In genomic region chr8:122523652-122524360, GRCm38 (mm10) we compare ENCODE assay signal across 8 mouse cellular contexts. TPM values are rescaled to one million over a fixed set of nuclear protein-coding genes. Genes with fewer than 3 reads are reported as not detected.
DNase-seq lines count a peak whose midpoint lies in the region; ATAC-seq and TF ChIP-seq lines count a peak whose summit lies in the region.

No protein-coding gene starts in this region.

- H3K27ac ChIP-seq in embryonic fibroblast, embryonic 13.5 days (ENCODE audit: insufficient read depth, low read length), result peak overlapping the region; percentile 90
- peak overlapping the region; percentile 71 for H3K27ac ChIP-seq in intestine, embryonic 14.5 days (ENCODE audit: low read depth)
- H3K27ac ChIP-seq in limb, embryonic 14.5 days (replicated peaks; ENCODE audit: low read depth, low read length), result peak overlapping the region; percentile 48

- H3K9ac ChIP-seq in intestine, embryonic 14.5 days (ENCODE audit: low read length), result peak overlapping the region; percentile 14; the same call in 1 of the 2 replicates
- H3K9ac ChIP-seq in limb, embryonic 14.5 days (ENCODE audit: low read depth, low read length, severe bottlenecking), result peak overlapping the region; percentile 6; the same call in 1 of the 2 replicates

- peaks cover 33% of the 10 kb centered on the region for H3K4me1 ChIP-seq in embryonic fibroblast, embryonic 13.5 days (ENCODE audit: control insufficient read depth, insufficient read depth, low read length)
- peaks cover 48% of the 10 kb centered on the region for H3K4me1 ChIP-seq in intestine, embryonic 14.5 days (replicated peaks; ENCODE audit: control insufficient read depth, insufficient read depth, low read length)
- H3K4me1 ChIP-seq in limb, embryonic 14.5 days (ENCODE audit: control insufficient read depth, insufficient read depth, low read length), result peaks cover 33% of the 10 kb centered on the region

- no peak for ATAC-seq in intestine, embryonic 14.5 days (replicated peaks; ENCODE audit: low FRiP score, low TSS enrichment, low read depth)
- ATAC-seq in limb, embryonic 14.5 days (ENCODE audit: low FRiP score, low read depth), result no peak

- 0 out of 2 replicates have a peak, but pooled peaks have one; percentile 22 for TF ChIP-seq POLR2A in embryonic fibroblast, embryonic 13.5 days (IDR thresholded peaks at IDR 0.05; ENCODE audit: low read depth, low read length)
- no peak for TF ChIP-seq POLR2A in limb, embryonic 14.5 days (IDR thresholded peaks at IDR 0.05; ENCODE audit: borderline replicate concordance, extremely low read depth, insufficient read depth, insufficient read length)

- H3K27me3 ChIP-seq in intestine, embryonic 14.5 days (replicated peaks; ENCODE audit: control insufficient read depth, insufficient read depth, low read length), result no peaks in the 10 kb centered on the region
- H3K27me3 ChIP-seq in limb, embryonic 14.5 days (ENCODE audit: control insufficient read depth, insufficient read depth, low read length), result no peaks in the 10 kb centered on the region

- WGBS in intestine, embryonic 14.5 days, result 26% methylated on average over 23 of the region's 23 CpGs
- WGBS in limb, embryonic 14.5 days, result 12% methylated on average over 23 of the region's 23 CpGs

- no peaks in the 10 kb centered on the region for H3K36me3 ChIP-seq in intestine, embryonic 14.5 days (ENCODE audit: control insufficient read depth, insufficient read depth, low read length)
- no peaks in the 10 kb centered on the region for H3K36me3 ChIP-seq in limb, embryonic 14.5 days (ENCODE audit: control insufficient read depth, insufficient read depth, low read length)

- no peak overlapping the region for H3K4me3 ChIP-seq in embryonic fibroblast, embryonic 13.5 days (ENCODE audit: insufficient read depth, low read length)
- H3K4me3 ChIP-seq in intestine, embryonic 14.5 days (ENCODE audit: low read depth, low read length), result no peak overlapping the region
- 0 out of 2 replicates have a peak overlapping the region, but pooled peaks have one; percentile 2 for H3K4me3 ChIP-seq in limb, embryonic 14.5 days (replicated peaks; ENCODE audit: low read length)

- no peaks in the 10 kb centered on the region for H3K9me3 ChIP-seq in intestine, embryonic 14.5 days (ENCODE audit: control insufficient read depth, low read length)
- no peaks in the 10 kb centered on the region for H3K9me3 ChIP-seq in limb, embryonic 14.5 days (ENCODE audit: control insufficient read depth, low read length)

- DNase-seq in urinary bladder, postnatal 25 days (ENCODE audit: low spot score), result peak; percentile 29
- no peak for DNase-seq in urinary bladder, adult 18-20 months (ENCODE audit: low spot score in 2 of 2)
- peak; percentile 61 for DNase-seq in intestine, embryonic 14.5 days (ENCODE audit: low spot score)
- DNase-seq in limb, embryonic 14.5 days (ENCODE audit: low spot score), result peak; percentile 38
- DNase-seq in right cerebral cortex, postnatal 10 days (ENCODE audit: low spot score in 2 of 2), result peak; percentile 69 to 86
- no peak for DNase-seq in spleen, postnatal 4 days (ENCODE audit: low spot score in 2 of 2)
- no peak for DNase-seq in adrenal gland, adult 2 months

- H3K4me2 ChIP-seq in intestine, embryonic 14.5 days (ENCODE audit: low read length), result peak overlapping the region; percentile 29
- H3K4me2 ChIP-seq in limb, embryonic 14.5 days (replicated peaks; ENCODE audit: low read depth, low read length, severe bottlenecking), result peak overlapping the region; percentile 29

- TF ChIP-seq CTCF in embryonic fibroblast, embryonic 13.5 days (IDR thresholded peaks at IDR 0.05; ENCODE audit: borderline replicate concordance, insufficient read depth, low read length), result no peak

RNA-seq across cellular contexts. Expression of gene Piezo1, which starts 27.3 kb away (rescaled TPM):
- polyA plus RNA-seq in embryonic fibroblast, embryonic 13.5 days (2011; ENCODE audit: insufficient read length, low read depth, missing spikeins), result 146 and 158 TPM in 2 replicates
- polyA plus RNA-seq in intestine, embryonic 14.5 days (2014; fragmentation: Nextera tagmentation; extraction: Ambion mirVana), result 17.9 and 21.6 TPM in 2 replicates
- polyA plus RNA-seq in limb, embryonic 14.5 days (2012; rRNA removed), result 93.3 and 120 TPM in 2 replicates
- 20.4 and 20.7 TPM in 2 replicates for polyA plus RNA-seq in limb, embryonic 14.5 days (2014; fragmentation: Nextera tagmentation; extraction: Ambion mirVana)
- total RNA-seq in adrenal gland, adult 2 months (2021), result 10 to 100 TPM; 15.1 to 26.4 TPM
- 47.5 and 64.7 TPM in 2 replicates for polyA plus RNA-seq in adrenal gland, adult 2 months (2012; rRNA removed)

RNA-seq across cellular contexts. Expression of gene Cdt1, which starts 44.0 kb away (rescaled TPM):
- 11.8 and 15.9 TPM in 2 replicates for polyA plus RNA-seq in embryonic fibroblast, embryonic 13.5 days (2011; ENCODE audit: insufficient read length, low read depth, missing spikeins)
- polyA plus RNA-seq in intestine, embryonic 14.5 days (2014; fragmentation: Nextera tagmentation; extraction: Ambion mirVana), result 43.8 and 49.3 TPM in 2 replicates
- polyA plus RNA-seq in limb, embryonic 14.5 days (2012; rRNA removed), result 79.0 and 103 TPM in 2 replicates
- polyA plus RNA-seq in limb, embryonic 14.5 days (2014; fragmentation: Nextera tagmentation; extraction: Ambion mirVana), result 34.0 and 34.2 TPM in 2 replicates
- 1 to 10 TPM; 5.0 to 7.0 TPM for total RNA-seq in adrenal gland, adult 2 months (2021)
- 19.9 and 22.4 TPM in 2 replicates for polyA plus RNA-seq in adrenal gland, adult 2 months (2012; rRNA removed)

RNA-seq across cellular contexts. Expression of gene Ctu2, which starts 47.9 kb away (rescaled TPM):
- polyA plus RNA-seq in embryonic fibroblast, embryonic 13.5 days (2011; ENCODE audit: insufficient read length, low read depth, missing spikeins), result 36.0 and 37.2 TPM in 2 replicates
- 53.8 and 55.0 TPM in 2 replicates for polyA plus RNA-seq in intestine, embryonic 14.5 days (2014; fragmentation: Nextera tagmentation; extraction: Ambion mirVana)
- 57.1 and 59.5 TPM in 2 replicates for polyA plus RNA-seq in limb, embryonic 14.5 days (2012; rRNA removed)
- 49.5 and 64.3 TPM in 2 replicates for polyA plus RNA-seq in limb, embryonic 14.5 days (2014; fragmentation: Nextera tagmentation; extraction: Ambion mirVana)
- 10 to 100 TPM; 15.5 to 18.1 TPM for total RNA-seq in adrenal gland, adult 2 months (2021)
- polyA plus RNA-seq in adrenal gland, adult 2 months (2012; rRNA removed), result 40.6 and 46.7 TPM in 2 replicates

RNA-seq across cellular contexts. Expression of gene Rnf166, which starts 47.9 kb away (rescaled TPM):
- polyA plus RNA-seq in embryonic fibroblast, embryonic 13.5 days (2011; ENCODE audit: insufficient read length, low read depth, missing spikeins), result 38.9 and 39.0 TPM in 2 replicates
- polyA plus RNA-seq in intestine, embryonic 14.5 days (2014; fragmentation: Nextera tagmentation; extraction: Ambion mirVana), result 31.4 and 34.0 TPM in 2 replicates
- polyA plus RNA-seq in limb, embryonic 14.5 days (2012; rRNA removed), result 80.1 and 103 TPM in 2 replicates
- 47.0 and 49.5 TPM in 2 replicates for polyA plus RNA-seq in limb, embryonic 14.5 days (2014; fragmentation: Nextera tagmentation; extraction: Ambion mirVana)
- total RNA-seq in adrenal gland, adult 2 months (2021), result 10 to 100 TPM; 42.8 to 83.8 TPM
- 132 and 157 TPM in 2 replicates for polyA plus RNA-seq in adrenal gland, adult 2 months (2012; rRNA removed)

RNA-seq across cellular contexts. Expression of gene Aprt, which starts 52.9 kb away (rescaled TPM):
- polyA plus RNA-seq in embryonic fibroblast, embryonic 13.5 days (2011; ENCODE audit: insufficient read length, low read depth, missing spikeins), result 140 and 214 TPM in 2 replicates
- polyA plus RNA-seq in intestine, embryonic 14.5 days (2014; fragmentation: Nextera tagmentation; extraction: Ambion mirVana), result 580 and 583 TPM in 2 replicates
- 199 and 217 TPM in 2 replicates for polyA plus RNA-seq in limb, embryonic 14.5 days (2012; rRNA removed)
- 348 and 382 TPM in 2 replicates for polyA plus RNA-seq in limb, embryonic 14.5 days (2014; fragmentation: Nextera tagmentation; extraction: Ambion mirVana)
- total RNA-seq in adrenal gland, adult 2 months (2021), result 100 to 1,000 TPM in 1 of 2 experiments, 10 to 100 TPM in 1; 56.2 to 106 TPM
- polyA plus RNA-seq in adrenal gland, adult 2 months (2012; rRNA removed), result 161 and 176 TPM in 2 replicates

Comparison
In these comparisons a context has a peak if more than half of its experiments do, and no peak if none do; other contexts are left out.
1. DNase-seq: peak in urinary bladder, postnatal 25 days (single experiment), intestine, embryonic 14.5 days (single experiment), limb, embryonic 14.5 days (single experiment) and right cerebral cortex, postnatal 10 days (2 of 2); none in urinary bladder, adult 18-20 months (0 of 2), spleen, postnatal 4 days (0 of 2) and adrenal gland, adult 2 months (single experiment).
2. Peak in every context shown above with its lines, with median percentiles within 50 percentile points of each other: H3K27ac ChIP-seq.